Mouse (Mus musculus) intestine, embryonic 14.5 days (tissue): ENCODE data around the gene Nbea. TPM values are rescaled to one million over a fixed set of nuclear protein-coding genes. Genes with fewer than 3 reads are reported as not detected.

ENCODE experiments used
- ATAC-seq: fragments of 200-750 bp; cut with Nextera tagmentation; replicated peaks from 2 replicates; pipeline ENCODE4 v1.8.0; 2017; ENCODE audit warnings: low read depth, moderate number of reproducible peaks, moderate TSS enrichment, moderate library complexity; ENCODE audit not compliant: low FRiP score, low TSS enrichment
- DNase-seq: peaks from one replicate; pipeline ENCODE4 v3.0.0-alpha.2; 2018; ENCODE audit warnings: low spot score
- H3K27ac ChIP-seq: fragments of 300-500 bp; sonication (generic); 2 replicates; pipeline ENCODE4 v1.5.1; 2014; ENCODE audit warnings: low read depth, mild to moderate bottlenecking, control low read depth
- H3K27me3 ChIP-seq: fragments of 300-500 bp; sonication (generic); replicated peaks from 2 replicates; pipeline ENCODE4 v1.6.1; 2014; ENCODE audit warnings: low read length, control low read depth; ENCODE audit not compliant: control insufficient read depth, insufficient read depth
- H3K36me3 ChIP-seq: fragments of 300-500 bp; sonication (generic); 2 replicates; pipeline ENCODE4 v1.6.1; 2014; ENCODE audit warnings: low read length, control low read depth; ENCODE audit not compliant: control insufficient read depth, insufficient read depth
- H3K4me1 ChIP-seq: fragments of 300-500 bp; sonication (generic); replicated peaks from 2 replicates; pipeline ENCODE4 v1.6.1; 2014; ENCODE audit warnings: low read length, control low read depth, mixed read lengths; ENCODE audit not compliant: control insufficient read depth, insufficient read depth
- H3K4me2 ChIP-seq: fragments of 300-500 bp; sonication (generic); 2 replicates; pipeline ENCODE4 v1.6.1; 2014; ENCODE audit warnings: low read length
- H3K4me3 ChIP-seq: fragments of 300-500 bp; sonication (generic); 2 replicates; pipeline ENCODE4 v1.5.1; 2014; ENCODE audit warnings: low read depth, low read length, control low read depth, mixed read lengths
- H3K9ac ChIP-seq: fragments of 300-500 bp; sonication (generic); 2 replicates; pipeline ENCODE4 v1.6.1; 2014; ENCODE audit warnings: mild to moderate bottlenecking, low read length
- H3K9me3 ChIP-seq: fragments of 300-500 bp; sonication (generic); 2 replicates; pipeline ENCODE4 v1.6.1; 2016; ENCODE audit warnings: low read length, control low read depth; ENCODE audit not compliant: control insufficient read depth
- WGBS: fragments of 180-500 bp; shearing (Covaris S2); extraction: QIAGEN DNeasy Blood & Tissue Kit; methylation state at CpG from one replicate; pipeline ENCODE4 v1.1.7; 2014; 5-methylcytosine and 5-hydroxymethylcytosine counted together
- polyA plus RNA-seq: library from polyadenylated mRNA; unstranded; fragments of >200 nt; fragmentation: Nextera tagmentation; extraction: Ambion mirVana; gene quantifications from 2 replicates; pipeline ENCODE4 v1.2.1, GENCODE M21; 2014

The Nbea gene
- polyA plus RNA-seq, 1 experiment from 2014 or later, result 18.7 TPM

GRCm38 (mm10) chr3:56065234-56065633 lies 118.3 kb downstream of the Nbea start:
- 72% methylated on average over 4 of the region's 4 CpGs for WGBS
- Histone ChIP-seq H3K36me3 (no peaks in the 10 kb centered on the region), H3K9me3 (no peaks in the 10 kb centered on the region), H3K4me3 (no peak overlapping the region), H3K27ac (no peak overlapping the region), H3K9ac (no peak overlapping the region), H3K27me3 (no peaks in the 10 kb centered on the region), H3K4me2 (no peak overlapping the region), H3K4me1 (no peaks in the 10 kb centered on the region)
- DNase-seq (no peak), ATAC-seq (no peak)

GRCm38 (mm10) chr3:56045659-56046336 lies 137.7 kb downstream of the Nbea start:
- no peak for DNase-seq
- H3K4me3 ChIP-seq, result no peak overlapping the region
- H3K27ac ChIP-seq, result no peak overlapping the region
- H3K4me1 ChIP-seq, result no peaks in the 10 kb centered on the region
- no peaks in the 10 kb centered on the region for H3K27me3 ChIP-seq
- H3K4me2 ChIP-seq, result no peak overlapping the region
- no peaks in the 10 kb centered on the region for H3K9me3 ChIP-seq
- H3K9ac ChIP-seq, result no peak overlapping the region
- 87% methylated on average over 5 of the region's 5 CpGs for WGBS
- H3K36me3 ChIP-seq, result no peaks in the 10 kb centered on the region
- ATAC-seq, result no peak

GRCm38 (mm10) chr3:56043091-56043490 lies 140.4 kb downstream of the Nbea start:
- 79% methylated on average over 1 of the region's 1 CpGs for WGBS
- H3K27ac ChIP-seq, result no peak overlapping the region
- DNase-seq (no peak), ATAC-seq (no peak)
- no peaks in the 10 kb centered on the region for H3K4me1 ChIP-seq
- no peak overlapping the region for H3K4me3 ChIP-seq
- H3K27me3 ChIP-seq, result no peaks in the 10 kb centered on the region
- no peak overlapping the region for H3K4me2 ChIP-seq
- H3K36me3 ChIP-seq, result no peaks in the 10 kb centered on the region
- no peak overlapping the region for H3K9ac ChIP-seq
- H3K9me3 ChIP-seq, result no peaks in the 10 kb centered on the region

- no peak for DNase-seq
- H3K27me3 ChIP-seq, result no peaks in the 10 kb centered on the region
- no peak overlapping the region for H3K9ac ChIP-seq
- WGBS, result 90% methylated on average over 1 of the region's 1 CpGs
- H3K4me2 ChIP-seq, result no peak overlapping the region
- ATAC-seq, result no peak
- no peaks in the 10 kb centered on the region for H3K9me3 ChIP-seq
- no peak overlapping the region for H3K27ac ChIP-seq
- H3K4me3 ChIP-seq, result no peak overlapping the region
- H3K36me3 ChIP-seq, result no peaks in the 10 kb centered on the region
- H3K4me1 ChIP-seq, result no peaks in the 10 kb centered on the region
These were observed 144.0 kb downstream of the Nbea start for GRCm38 (mm10) chr3:56039494-56039893.

GRCm38 (mm10) chr3:56034596-56034995 lies 148.9 kb downstream of the Nbea start:
- Histone ChIP-seq H3K9me3 (no peaks in the 10 kb centered on the region), H3K27ac (no peak overlapping the region), H3K9ac (no peak overlapping the region), H3K36me3 (0 out of 2 replicates have a peak, but pooled peaks cover 4% of the 10 kb centered on the region), H3K4me2 (no peak overlapping the region), H3K27me3 (no peaks in the 10 kb centered on the region), H3K4me3 (no peak overlapping the region), H3K4me1 (no peaks in the 10 kb centered on the region)
- DNase-seq (no peak), ATAC-seq (no peak)
- 66% methylated on average over 3 of the region's 3 CpGs for WGBS

- Histone ChIP-seq H3K36me3 (no peaks in the 10 kb centered on the region), H3K27me3 (no peaks in the 10 kb centered on the region), H3K4me3 (no peak overlapping the region), H3K4me1 (no peaks in the 10 kb centered on the region), H3K4me2 (no peak overlapping the region), H3K9ac (no peak overlapping the region), H3K9me3 (no peaks in the 10 kb centered on the region), H3K27ac (no peak overlapping the region)
- ATAC-seq (no peak), DNase-seq (no peak)
- 92% methylated on average over 3 of the region's 3 CpGs for WGBS
These were observed 165.0 kb downstream of the Nbea start for GRCm38 (mm10) chr3:56018494-56018893.

GRCm38 (mm10) chr3:56011132-56011531 lies 172.4 kb downstream of the Nbea start:
- Histone ChIP-seq H3K4me3 (no peak overlapping the region), H3K9ac (no peak overlapping the region), H3K9me3 (no peaks in the 10 kb centered on the region), H3K36me3 (no peaks in the 10 kb centered on the region), H3K27ac (no peak overlapping the region), H3K4me2 (no peak overlapping the region), H3K27me3 (no peaks in the 10 kb centered on the region), H3K4me1 (no peaks in the 10 kb centered on the region)
- ATAC-seq (no peak), DNase-seq (no peak)
- 78% methylated on average over 3 of the region's 3 CpGs for WGBS

- 24% methylated on average over 2 of the region's 2 CpGs for WGBS
- Histone ChIP-seq H3K4me2 (no peak overlapping the region), H3K27me3 (no peaks in the 10 kb centered on the region), H3K4me3 (no peak overlapping the region), H3K9ac (no peak overlapping the region), H3K4me1 (no peaks in the 10 kb centered on the region), H3K36me3 (peaks cover 15% of the 10 kb centered on the region), H3K9me3 (no peaks in the 10 kb centered on the region), H3K27ac (no peak overlapping the region)
- peak; percentile 64 for DNase-seq
- no peak for ATAC-seq
These were observed 175.5 kb downstream of the Nbea start for GRCm38 (mm10) chr3:56007991-56008390.

- ATAC-seq, result no peak
- WGBS, result 3% methylated on average over 1 of the region's 1 CpGs
- no peak overlapping the region for H3K9ac ChIP-seq
- H3K27ac ChIP-seq, result no peak overlapping the region
- H3K36me3 ChIP-seq, result peaks cover 14% of the 10 kb centered on the region
- DNase-seq, result no peak
- H3K9me3 ChIP-seq, result no peaks in the 10 kb centered on the region
- H3K4me3 ChIP-seq, result no peak overlapping the region
- no peaks in the 10 kb centered on the region for H3K27me3 ChIP-seq
- no peak overlapping the region for H3K4me2 ChIP-seq
- no peaks in the 10 kb centered on the region for H3K4me1 ChIP-seq
These were observed 183.2 kb downstream of the Nbea start for GRCm38 (mm10) chr3:56000259-56000658.
